33 mouse cellular contexts compared by ENCODE assay signal in the genomic region with DNA sequence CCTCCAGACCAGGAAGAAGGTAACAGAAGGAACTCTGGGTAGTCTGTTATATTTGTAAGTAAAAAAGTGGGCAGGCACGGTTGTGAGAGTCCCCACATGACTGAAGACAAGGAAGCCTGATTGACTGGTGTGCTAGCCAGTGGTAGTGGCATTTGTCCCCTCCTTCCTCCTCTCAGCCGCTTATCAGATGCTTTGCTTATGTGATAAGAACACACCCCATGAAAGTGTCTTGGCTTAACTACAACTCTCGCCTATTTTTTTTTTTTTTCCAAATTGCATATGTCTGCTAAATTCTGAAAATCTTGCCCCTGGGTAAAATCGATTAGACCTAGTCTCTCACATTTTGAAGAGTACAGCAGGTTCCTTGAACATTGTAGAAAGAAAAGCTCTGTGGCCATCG. TPM values are rescaled to one million over a fixed set of nuclear protein-coding genes. Genes with fewer than 3 reads are reported as not detected.
"Had no signal": no experiment of that assay in that cellular context is flagged by ENCODE, and none has a peak within 500 bp of the region (broad histone marks: within the 10 kb centered on the region; RNA-seq: fewer than 3 reads in every experiment).

No protein-coding gene starts in this region.

- ATAC-seq: hindbrain, postnatal 0 days; intestine, embryonic 16.5 days; liver, embryonic 12.5 days had no signal

- H3K4me1 ChIP-seq: heart, embryonic 15.5 days had no signal

- H3K36me3 ChIP-seq: hindbrain, embryonic 13.5 days; hindbrain, embryonic 15.5 days had no signal

- H3K4me3 ChIP-seq: heart, adult 2 months; heart, embryonic 13.5 days; heart, embryonic 15.5 days; hindbrain, embryonic 13.5 days; hindbrain, embryonic 15.5 days; kidney, embryonic 15.5 days; limb, embryonic 13.5 days; limb, embryonic 15.5 days; liver, embryonic 12.5 days had no signal

- H3K9me3 ChIP-seq: heart, embryonic 13.5 days; heart, embryonic 15.5 days; hindbrain, embryonic 13.5 days; hindbrain, embryonic 15.5 days; kidney, embryonic 15.5 days; limb, embryonic 13.5 days; limb, embryonic 15.5 days; liver, embryonic 12.5 days had no signal

- H3K27me3 ChIP-seq: heart, embryonic 13.5 days; heart, embryonic 15.5 days; kidney, embryonic 15.5 days; limb, embryonic 13.5 days; limb, embryonic 15.5 days; liver, embryonic 12.5 days had no signal

- DNase-seq: gastrocnemius, postnatal 14 days; gastrocnemius, postnatal 36 days; heart, adult 2 months; heart, postnatal 14 days; heart, postnatal 36 days; kidney, adult 11 months; kidney, adult 2 months; kidney, adult 9 months; kidney, postnatal 14 days; kidney, postnatal 36 days; layer of hippocampus, adult 9-11 months; layer of hippocampus, postnatal 36 days; left cerebral cortex, postnatal 4 days had no signal

RNA-seq across cellular contexts. Expression of gene Vsx2, which starts 39.1 kb away (rescaled TPM):
- total RNA-seq: gastrocnemius, adult 18-20 months; gastrocnemius, adult 8-10 months; gastrocnemius, postnatal 14 days; gastrocnemius, postnatal 36 days; heart, adult 2 months; heart, postnatal 36 days; hematopoietic stem cell, adult 5-6 weeks; left cerebral cortex, postnatal 4 days; liver, adult 2 months had no signal
- polyA plus RNA-seq: gonadal fat pad, adult 2 months; heart, adult 2 months; heart, embryonic 11.5 days; heart, embryonic 13.5 days; heart, embryonic 15.5 days; heart, postnatal 0 days; intestine, embryonic 14.5 days; intestine, embryonic 16.5 days; kidney, adult 2 months; kidney, embryonic 15.5 days; kidney, postnatal 0 days; large intestine, adult 2 months; liver, adult 2 months; liver, embryonic 12.5 days had no signal
